Mouse (Mus musculus) ES-E14 (cell line): ENCODE data around the gene Svop. TPM values are rescaled to one million over a fixed set of nuclear protein-coding genes. Genes with fewer than 3 reads are reported as not detected.

ENCODE experiments used
- DNase-seq: peaks from one replicate; pipeline ENCODE4 v3.0.0-alpha.2; 2013; ENCODE audit warnings: low read depth, low spot score
- H3K27ac ChIP-seq: 2 replicates; pipeline ENCODE4 v1.5.1; 2012; ENCODE audit warnings: low read depth, mild to moderate bottlenecking, low read length, moderate library complexity, mixed read lengths; ENCODE audit not compliant: poor library complexity, insufficient read depth, severe bottlenecking
- H3K36me3 ChIP-seq: 2 replicates; pipeline ENCODE4 v1.6.1; 2012; ENCODE audit warnings: mild to moderate bottlenecking, low read length, moderate library complexity, mixed read lengths; ENCODE audit not compliant: control insufficient read depth, poor library complexity, insufficient read depth, severe bottlenecking
- H3K4me1 ChIP-seq, 2 experiments: fragments of 150-350 bp in 1 of 2; sonication (generic) in 1 of 2; 2 replicates each; pipeline ENCODE4 v1.6.1; 2012; ENCODE audit warnings: low read length in 2 of 2, mild to moderate bottlenecking in 1 of 2, mixed read lengths in 1 of 2; ENCODE audit not compliant: control insufficient read depth in 2 of 2, insufficient read depth in 2 of 2, poor library complexity in 1 of 2
- H3K4me3 ChIP-seq, 2 experiments: fragments of 150-350 bp in 1 of 2; sonication (generic) in 1 of 2; 2 replicates each; pipeline ENCODE4 v1.5.1; 2012; ENCODE audit warnings: low read length in 2 of 2, low read depth in 1 of 2, mild to moderate bottlenecking in 1 of 2, mixed read lengths in 1 of 2; ENCODE audit not compliant: insufficient read depth in 1 of 2, poor library complexity in 1 of 2, severe bottlenecking in 1 of 2
- H3K9ac ChIP-seq: 2 replicates; pipeline ENCODE4 v1.6.1; 2012; ENCODE audit warnings: low read depth, mild to moderate bottlenecking, low read length, mixed read lengths; ENCODE audit not compliant: poor library complexity, insufficient read depth, severe bottlenecking
- H3K9me3 ChIP-seq: fragments of 150-350 bp; sonication (generic); 2 replicates; pipeline ENCODE4 v1.6.1; 2012; ENCODE audit warnings: low read depth, mild to moderate bottlenecking, low read length; ENCODE audit not compliant: control insufficient read depth, insufficient read depth
- CHD2 ChIP-seq: IDR thresholded peaks from 2 replicates; pipeline ENCODE4 v1.6.1; 2014; ENCODE audit warnings: mild to moderate bottlenecking, low read depth, low read length, inconsistent platforms
- HCFC1 ChIP-seq: IDR thresholded peaks from 2 replicates; pipeline ENCODE4 v1.6.1; 2012; ENCODE audit warnings: low read length, inconsistent platforms, borderline replicate concordance; ENCODE audit not compliant: insufficient read depth
- MAFK ChIP-seq: IDR thresholded peaks from 2 replicates; pipeline ENCODE4 v1.6.1; 2014; ENCODE audit warnings: mild to moderate bottlenecking, low read depth, low read length, inconsistent platforms; ENCODE audit not compliant: insufficient read depth
- ZC3H11A ChIP-seq: IDR thresholded peaks from 2 replicates; pipeline ENCODE4 v1.6.1; 2012; ENCODE audit warnings: low read depth, mild to moderate bottlenecking, inconsistent platforms, low read length, borderline replicate concordance
- ZNF384 ChIP-seq: IDR thresholded peaks from 2 replicates; pipeline ENCODE4 v1.6.1; 2012; ENCODE audit warnings: low read depth, low read length, inconsistent platforms
- in situ Hi-C, 2 experiments: fragments of 600-800 bp; cut with MboI; formaldehyde crosslinking; loops; one replicate each; pipeline ENCODE4 v1.15.1; 2025; ENCODE audit warnings: low sequenced_read_pairs in 2 of 2, inconsistent platforms in 1 of 2; ENCODE audit not compliant: unreplicated experiment in 2 of 2
- total RNA-seq: library from RNA; depleted of rRNA; stranded (reverse); fragments of 300-350 nt; gene quantifications from 2 replicates; pipeline ENCODE4 v1.2.3, GENCODE M21; 2012

The Svop gene
- total RNA-seq, 1 experiment, result 4.9 TPM

DNA sequence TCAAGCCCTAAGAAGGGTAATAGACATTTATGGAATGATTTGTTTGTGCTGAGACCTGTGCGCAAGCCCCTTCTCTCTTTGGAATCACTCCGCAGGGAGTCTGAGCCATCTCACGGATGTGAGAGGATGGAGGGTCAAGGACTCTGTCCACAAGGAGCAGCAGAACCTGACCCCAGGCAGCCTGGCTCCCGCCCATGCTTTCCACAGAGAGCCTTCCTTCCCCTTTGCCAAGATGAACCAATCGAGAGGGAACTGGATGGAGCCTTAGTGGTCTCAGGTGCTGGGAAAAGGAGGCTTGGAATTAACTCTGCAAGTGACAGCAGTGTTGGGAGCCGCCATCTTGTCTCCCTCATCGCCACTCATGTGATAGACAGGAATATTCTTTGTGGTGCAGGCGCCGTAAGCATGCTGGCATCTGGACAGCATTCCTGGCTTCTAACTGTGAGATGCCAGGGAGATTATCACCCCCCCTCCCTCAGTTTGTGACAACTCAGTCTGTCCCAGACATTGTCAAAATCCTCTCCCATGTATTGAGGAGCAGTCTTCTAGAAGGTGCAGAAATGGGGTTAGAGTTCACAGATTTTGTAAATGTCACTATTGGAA is 34.1 kb downstream of the Svop start:
- in situ Hi-C loops, result no loop called here

DNA sequence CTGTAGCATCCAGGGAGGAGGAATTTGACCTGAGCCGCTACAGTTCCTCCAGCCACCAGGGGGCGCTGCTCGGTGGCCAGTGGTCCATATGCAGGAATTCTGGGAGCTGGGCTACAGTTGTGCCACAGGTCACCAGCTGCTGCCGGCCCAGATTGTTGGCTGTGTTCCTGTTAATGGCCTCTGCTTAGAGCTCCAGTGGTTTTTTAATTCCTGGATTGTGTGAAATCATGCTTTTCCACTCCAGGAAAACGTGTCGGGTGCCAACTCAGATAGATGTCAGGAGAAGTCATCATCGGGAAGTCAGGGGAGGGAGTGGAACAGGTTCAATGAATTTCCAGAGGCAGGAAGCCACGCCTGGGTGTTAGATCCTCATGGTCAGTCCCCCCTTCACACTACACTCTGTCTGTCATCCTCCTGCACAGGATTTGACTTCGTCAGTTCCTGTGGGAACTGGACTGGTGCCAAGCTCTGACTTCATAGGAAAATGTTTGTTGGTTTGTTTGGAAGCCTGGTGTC is 39.1 kb downstream of the Svop start:
- H3K27ac ChIP-seq, result no peak overlapping the region
- in situ Hi-C loops, result no loop called here
- peak; percentile 66 for DNase-seq
- peak overlapping the region; percentile 34; the same call in 1 of the 2 replicates for H3K9ac ChIP-seq
- no peaks in the 10 kb centered on the region for H3K36me3 ChIP-seq
- no peak for TF ChIP-seq MAFK
- TF ChIP-seq ZC3H11A, result no peak
- TF ChIP-seq CHD2, result no peak
- no peak for TF ChIP-seq HCFC1
- no peak for TF ChIP-seq ZNF384
- H3K4me3 ChIP-seq, result peak overlapping the region; percentile 25 to 51; a peak in 3 of 4 replicates
- no peaks in the 10 kb centered on the region; a peak in 1 of 4 replicates for H3K4me1 ChIP-seq
- H3K9me3 ChIP-seq, result no peaks in the 10 kb centered on the region

More for the DNA sequence above, 34.1 kb downstream of the Svop start:
- no peaks in the 10 kb centered on the region for H3K36me3 ChIP-seq
- H3K4me1 ChIP-seq, result peaks cover 0 to 2% of the 10 kb centered on the region in 2 experiments; a peak in 1 of 4 replicates
- no peak overlapping the region for H3K4me3 ChIP-seq
- no peak for TF ChIP-seq HCFC1
- TF ChIP-seq MAFK, result no peak
- TF ChIP-seq CHD2, result no peak
- no peak for TF ChIP-seq ZC3H11A
- no peak for TF ChIP-seq ZNF384
- no peak overlapping the region for H3K9ac ChIP-seq
- DNase-seq, result no peak
- H3K27ac ChIP-seq, result no peak overlapping the region
- no peaks in the 10 kb centered on the region for H3K9me3 ChIP-seq

DNA sequence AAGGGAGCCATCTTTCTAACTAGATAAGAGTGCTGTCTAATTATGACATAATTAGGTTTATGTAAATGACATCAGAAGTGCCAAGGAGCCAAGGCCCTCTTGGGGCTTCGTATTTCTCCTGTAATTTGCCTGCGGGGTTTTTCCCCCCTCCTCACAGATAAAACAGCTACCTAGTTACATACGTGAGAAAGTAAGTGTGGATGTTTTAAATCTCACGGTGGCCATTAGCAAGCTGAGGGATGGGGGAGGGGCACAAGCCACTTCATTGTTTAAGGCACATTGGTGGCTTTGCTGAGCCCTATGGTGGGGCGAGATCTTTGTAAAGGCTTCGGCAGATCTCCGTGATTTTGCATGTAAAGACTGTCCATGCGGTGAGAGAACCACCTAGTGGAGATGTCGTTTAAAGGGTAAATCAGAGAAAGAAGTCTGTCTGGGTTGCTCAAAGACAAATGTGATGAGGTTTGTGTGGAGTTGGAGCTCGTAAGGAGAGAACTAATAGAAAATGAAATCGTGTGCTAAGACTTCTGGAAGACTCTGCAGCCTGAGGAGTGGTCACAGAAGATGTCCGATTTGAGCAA is 42.5 kb downstream of the Svop start:
- Histone ChIP-seq H3K4me3 (no peak overlapping the region), H3K9me3 (no peaks in the 10 kb centered on the region), H3K4me1 (no peaks in the 10 kb centered on the region; a peak in 1 of 4 replicates), H3K27ac (no peak overlapping the region), H3K36me3 (no peaks in the 10 kb centered on the region), H3K9ac (no peak overlapping the region)
- DNase-seq, result no peak
- in situ Hi-C loops, result no loop called here
- no peak for TF ChIP-seq HCFC1
- no peak for TF ChIP-seq ZNF384
- no peak for TF ChIP-seq CHD2
- TF ChIP-seq MAFK, result no peak
- no peak for TF ChIP-seq ZC3H11A

DNA sequence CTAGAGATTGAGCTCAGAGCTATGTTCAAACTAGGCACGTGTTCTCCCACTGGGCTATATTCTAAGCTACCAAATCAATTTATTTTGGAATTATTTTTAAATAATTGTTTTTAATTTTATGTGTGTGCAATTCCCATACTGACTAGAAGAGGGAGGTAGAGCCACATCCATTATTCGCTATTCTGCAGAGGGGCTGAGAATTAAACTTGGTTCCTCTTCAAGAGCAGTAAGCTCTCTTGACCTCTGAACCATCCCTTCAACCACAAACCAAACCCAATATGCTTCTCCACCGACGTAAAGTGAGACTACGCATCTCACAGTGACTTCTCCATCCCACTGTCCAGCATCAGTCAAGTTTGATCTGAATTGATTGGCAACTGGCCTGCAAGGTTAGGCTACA is 44.2 kb downstream of the Svop start:
- Histone ChIP-seq H3K4me1 (no peaks in the 10 kb centered on the region; a peak in 1 of 4 replicates), H3K4me3 (no peak overlapping the region), H3K27ac (no peak overlapping the region), H3K9me3 (no peaks in the 10 kb centered on the region), H3K36me3 (no peaks in the 10 kb centered on the region), H3K9ac (no peak overlapping the region)
- in situ Hi-C loops, result no loop called here
- TF ChIP-seq MAFK (no peak), CHD2 (no peak), ZNF384 (no peak), ZC3H11A (peak; percentile 56; the same call in 1 of the 2 replicates), HCFC1 (no peak)
- no peak for DNase-seq
